Mouse (Mus musculus): ENCODE results near the gene 3110082I17Rik.
"Not testable (repeated sequence)": the region's sequence is repeated elsewhere in the genome, so short reads cannot be mapped to it uniquely, and the experiment has no call there.

3110082I17Rik gene

GRCm38 (mm10) chr5:139392219-139393196, 67.8 kb downstream of the 3110082I17Rik start:
- DNase-seq, result no peak

GRCm38 (mm10) chr5:139391309-139391990, 68.9 kb downstream of the 3110082I17Rik start:
- no peak for DNase-seq

- not testable (repeated sequence) for DNase-seq
These were observed 69.8 kb downstream of the 3110082I17Rik start for GRCm38 (mm10) chr5:139390324-139391119.

- DNase-seq, result no peak
These were observed 70.7 kb downstream of the 3110082I17Rik start for GRCm38 (mm10) chr5:139389676-139390061.

GRCm38 (mm10) chr5:139388694-139389675, 71.3 kb downstream of the 3110082I17Rik start:
- no peak for DNase-seq

- no peak for DNase-seq
These were observed 72.1 kb downstream of the 3110082I17Rik start for GRCm38 (mm10) chr5:139388195-139388570.

- DNase-seq, result no peak
These were observed 72.8 kb downstream of the 3110082I17Rik start for GRCm38 (mm10) chr5:139387329-139388194.

- no peak for DNase-seq
These were observed 74.3 kb downstream of the 3110082I17Rik start for GRCm38 (mm10) chr5:139386047-139386446.

- no peak for DNase-seq
These were observed 75.8 kb downstream of the 3110082I17Rik start for GRCm38 (mm10) chr5:139384531-139384930.

GRCm38 (mm10) chr5:139383234-139383633, 77.1 kb downstream of the 3110082I17Rik start:
- no peak for DNase-seq

GRCm38 (mm10) chr5:139382760-139383159, 77.6 kb downstream of the 3110082I17Rik start:
- DNase-seq, result no peak

GRCm38 (mm10) chr5:139381586-139382513, 78.5 kb downstream of the 3110082I17Rik start:
- DNase-seq, result no peak

- DNase-seq, result peak; percentile 87
These were observed 79.7 kb downstream of the 3110082I17Rik start for GRCm38 (mm10) chr5:139380385-139381248.

GRCm38 (mm10) chr5:139379771-139380384, 80.4 kb downstream of the 3110082I17Rik start:
- DNase-seq, result no peak

GRCm38 (mm10) chr5:139378986-139379629, 81.2 kb downstream of the 3110082I17Rik start:
- no peak for DNase-seq

GRCm38 (mm10) chr5:139378271-139378556, 82.1 kb downstream of the 3110082I17Rik start:
- DNase-seq, result no peak

GRCm38 (mm10) chr5:139377468-139378270, 82.7 kb downstream of the 3110082I17Rik start, which contains the start of gene Gpr146:
Gene Gpr146 (plus strand): TSS chr5:139377697.
- DNase-seq, result no peak
